Mouse (Mus musculus) brain, adult 2 months (tissue): ENCODE data around the gene Zfp846.
"Not testable (repeated sequence)": the region's sequence is repeated elsewhere in the genome, so short reads cannot be mapped to it uniquely, and the experiment has no call there.

Source experiments
- DNase-seq: peaks from one replicate; pipeline ENCODE4 v3.0.0; 2011; ENCODE audit warnings: low read depth, low spot score

Gene Zfp846

DNA sequence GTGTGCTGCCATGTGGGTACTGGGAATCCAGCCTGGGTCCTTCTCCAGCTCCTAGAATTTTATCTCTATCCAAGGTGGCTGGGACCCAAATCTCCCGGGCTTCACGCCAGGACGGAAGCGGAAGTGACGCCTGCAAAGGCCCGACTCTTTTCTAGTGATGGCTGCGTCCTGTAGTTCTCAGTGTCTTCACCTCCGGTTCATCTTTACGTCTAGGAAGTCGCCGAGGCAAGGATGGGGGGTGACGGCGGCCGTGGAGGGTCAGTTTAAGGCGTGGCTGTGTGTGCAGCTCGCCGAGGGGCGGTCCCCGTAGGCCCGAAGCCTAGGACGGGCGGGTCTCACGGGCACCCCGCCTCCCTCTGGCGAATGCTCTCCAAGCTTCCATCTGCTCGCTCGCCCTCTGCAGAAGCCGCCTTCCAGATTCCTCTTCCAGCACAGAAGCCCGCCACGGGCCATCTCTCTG, at the start of gene Zfp846:
Zfp846 (plus strand) TSS at position 117 of the 460 bp plus-strand sequence.
- peak; percentile 100 for DNase-seq

DNA sequence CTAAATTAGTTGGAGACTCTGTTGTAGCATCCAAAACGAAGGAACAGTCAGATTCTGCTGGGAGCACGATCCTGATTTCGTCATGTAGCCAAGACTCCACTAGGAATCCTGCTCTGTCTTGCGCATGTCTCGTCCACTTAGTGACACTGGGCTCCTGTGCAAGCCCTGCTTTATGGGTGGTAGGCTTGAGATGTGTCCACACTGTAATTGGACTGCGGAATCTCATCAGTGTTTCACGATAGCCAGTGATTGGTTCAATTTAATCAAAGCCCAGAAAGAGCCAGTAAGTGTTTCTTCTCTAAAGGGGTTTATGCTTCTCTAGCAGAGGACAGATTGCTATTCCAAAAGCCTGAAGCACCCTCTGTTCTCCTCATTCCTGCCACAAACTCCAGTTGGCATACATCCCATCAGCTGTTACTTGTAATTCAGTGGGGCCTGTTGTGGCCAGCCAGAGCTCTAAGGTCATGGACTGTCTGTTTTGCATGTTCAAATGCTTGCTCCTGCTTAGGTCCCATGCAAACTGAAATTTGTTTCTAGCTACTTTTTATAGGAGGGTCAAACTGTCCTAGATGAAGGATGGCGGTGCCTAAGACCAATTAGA, 46.7 kb upstream of the Zfp846 start:
- DNase-seq, result peak; percentile 59

DNA sequence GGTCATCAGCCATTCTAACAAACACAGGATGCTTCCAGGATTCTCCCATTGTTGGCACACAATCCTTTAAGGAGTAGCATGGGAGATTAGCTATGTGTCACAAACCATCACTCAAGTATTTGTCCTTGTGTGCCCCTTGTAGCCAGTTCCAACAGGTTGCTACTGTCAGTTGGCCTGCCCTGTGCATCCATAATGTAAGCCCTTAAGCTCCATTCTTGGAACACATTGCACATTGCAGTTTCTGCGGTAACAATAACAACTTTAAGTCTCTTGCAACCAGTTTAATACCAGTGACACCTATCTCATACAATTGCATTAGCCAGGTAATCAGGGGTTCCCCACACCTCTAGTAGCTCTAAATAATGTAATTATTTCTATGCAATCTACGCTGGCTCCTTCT, 44.5 kb upstream of the Zfp846 start:
- DNase-seq, result no peak

DNA sequence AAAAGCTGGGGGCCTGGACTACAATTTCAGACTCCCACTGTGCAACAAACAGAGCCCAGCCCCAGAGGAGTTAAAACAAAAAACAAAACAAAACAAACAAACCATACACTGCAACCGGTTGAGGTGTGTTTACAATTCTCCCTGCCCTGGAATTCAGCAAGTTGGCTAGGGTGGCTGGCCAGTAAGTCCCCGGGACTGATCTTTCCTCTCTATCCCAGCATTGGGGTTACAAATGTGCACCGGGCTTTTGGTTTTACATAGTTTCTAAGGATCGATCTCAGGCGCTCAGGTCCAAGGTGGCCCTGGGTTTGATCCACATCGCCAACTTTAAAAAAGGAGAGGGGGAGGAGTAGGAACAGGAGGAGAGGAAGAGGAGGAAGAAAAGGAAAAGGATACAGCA, 37.6 kb upstream of the Zfp846 start:
- DNase-seq, result no peak

DNA sequence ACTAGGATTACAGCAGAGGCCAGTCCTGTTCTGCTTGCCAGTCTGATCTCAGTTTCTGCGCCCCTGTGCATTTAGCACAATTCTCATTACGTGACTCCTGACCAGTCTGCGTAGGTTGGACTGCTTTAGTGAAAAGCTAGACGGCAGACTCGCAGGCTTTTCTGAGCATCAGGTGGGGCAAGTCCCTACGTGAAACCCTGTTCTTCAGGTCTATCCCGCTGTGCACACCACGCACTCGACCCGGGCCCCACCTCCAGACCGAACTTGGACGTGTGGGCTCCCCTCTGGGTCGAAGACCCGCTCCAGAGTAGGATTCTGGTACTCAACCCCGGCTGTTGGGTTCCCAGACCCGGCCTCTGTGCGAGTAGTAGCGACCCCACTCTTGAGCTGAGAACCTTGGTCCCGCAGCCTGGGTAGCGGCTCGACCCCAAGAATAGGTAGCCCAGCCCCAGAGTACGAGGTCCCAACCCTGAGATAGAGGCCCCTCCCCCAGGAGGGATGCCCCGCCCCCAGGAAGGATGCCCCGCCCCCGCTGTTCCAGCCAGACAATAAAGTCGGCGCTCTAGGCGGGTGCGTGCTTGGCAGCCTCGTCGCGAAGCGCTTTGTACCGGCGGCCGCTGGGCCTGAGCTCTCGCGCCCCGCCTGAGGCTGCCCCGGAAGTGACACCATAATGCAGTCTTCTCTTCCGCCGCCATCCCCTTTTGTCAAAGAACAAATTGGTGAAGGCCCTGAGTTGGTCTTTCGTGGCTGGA, 36.8 kb upstream of the Zfp846 start:
- DNase-seq, result peak; percentile 89

DNA sequence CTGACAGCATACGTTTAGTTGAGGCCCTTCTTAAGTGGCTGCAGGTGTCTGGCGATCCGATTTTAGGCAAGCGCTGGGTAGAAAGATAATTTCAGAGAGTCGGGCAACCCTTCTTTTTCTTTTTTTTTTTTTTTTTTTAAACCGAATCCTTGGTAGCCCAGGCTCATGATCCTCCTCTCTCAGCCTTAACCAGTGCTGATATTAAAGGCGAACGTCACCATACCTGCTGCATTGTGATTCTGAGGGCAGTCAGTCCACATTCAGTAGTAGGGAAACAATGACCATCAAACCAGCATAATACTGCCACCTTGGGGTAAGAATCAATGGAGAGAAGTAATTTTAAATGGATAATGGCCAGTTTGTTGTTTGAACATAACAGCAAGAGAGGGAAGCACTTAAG, 35.9 kb upstream of the Zfp846 start:
- DNase-seq, result peak; percentile 79

DNA sequence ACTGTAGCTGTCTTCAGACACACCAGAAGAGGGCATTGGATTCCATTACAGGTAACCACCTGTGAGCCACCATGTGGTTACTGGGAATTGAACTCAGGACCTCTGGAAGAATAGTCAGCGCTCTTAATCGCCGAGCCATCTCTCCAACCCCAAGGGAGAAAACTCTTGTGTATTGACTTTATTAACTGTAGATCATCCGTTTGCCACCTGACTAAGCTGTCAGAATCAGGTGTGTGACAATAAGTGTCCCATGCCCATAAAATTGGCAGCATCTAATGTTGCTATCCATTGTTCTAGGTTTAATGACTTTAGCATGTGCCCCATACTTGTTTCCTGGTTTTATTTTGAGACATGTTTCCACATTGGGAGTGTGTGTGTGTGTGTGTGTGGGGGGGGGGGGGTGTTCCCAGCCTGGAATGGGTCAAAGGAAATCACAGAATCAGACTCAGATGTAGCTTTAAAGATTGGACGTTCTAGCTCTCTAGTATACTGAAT, 29.3 kb upstream of the Zfp846 start:
- no peak for DNase-seq

DNA sequence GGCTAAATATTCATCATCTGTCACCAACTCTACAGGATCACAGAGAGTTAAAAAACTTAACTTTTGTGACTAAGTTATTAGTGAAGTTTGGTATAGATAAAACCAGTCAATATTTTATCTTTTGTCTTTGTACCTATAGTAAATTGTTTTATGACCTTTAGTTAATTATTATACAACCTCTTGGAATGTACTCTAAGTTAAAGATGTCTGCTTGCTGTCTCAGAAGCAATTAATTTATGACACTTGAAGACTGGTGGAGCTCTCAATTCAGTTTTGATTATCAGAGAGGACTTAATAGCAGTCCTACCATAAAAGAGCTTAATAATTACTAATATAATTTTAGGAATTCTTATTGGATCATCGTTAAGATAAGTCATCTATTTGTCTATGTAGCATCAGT, 28.4 kb upstream of the Zfp846 start:
- DNase-seq, result no peak

DNA sequence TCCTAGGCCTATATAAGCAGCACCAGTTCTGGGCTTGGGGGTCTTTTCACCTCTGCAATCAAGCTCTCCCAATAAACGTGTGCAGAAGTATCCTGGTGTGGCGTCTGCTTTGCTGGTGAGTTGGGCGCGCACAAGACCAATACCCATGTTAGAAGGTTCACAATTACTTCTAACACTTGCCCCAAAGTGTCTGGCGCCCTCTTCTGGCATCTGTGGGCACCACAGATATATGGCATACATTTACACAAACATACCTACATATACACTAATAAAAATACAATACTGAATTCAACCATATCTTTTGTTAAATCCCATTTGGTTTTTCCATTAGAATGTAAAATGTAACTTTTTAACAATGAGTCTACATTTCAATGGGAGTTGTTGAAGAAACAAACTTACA, 18.9 kb upstream of the Zfp846 start:
- DNase-seq, result no peak

DNA sequence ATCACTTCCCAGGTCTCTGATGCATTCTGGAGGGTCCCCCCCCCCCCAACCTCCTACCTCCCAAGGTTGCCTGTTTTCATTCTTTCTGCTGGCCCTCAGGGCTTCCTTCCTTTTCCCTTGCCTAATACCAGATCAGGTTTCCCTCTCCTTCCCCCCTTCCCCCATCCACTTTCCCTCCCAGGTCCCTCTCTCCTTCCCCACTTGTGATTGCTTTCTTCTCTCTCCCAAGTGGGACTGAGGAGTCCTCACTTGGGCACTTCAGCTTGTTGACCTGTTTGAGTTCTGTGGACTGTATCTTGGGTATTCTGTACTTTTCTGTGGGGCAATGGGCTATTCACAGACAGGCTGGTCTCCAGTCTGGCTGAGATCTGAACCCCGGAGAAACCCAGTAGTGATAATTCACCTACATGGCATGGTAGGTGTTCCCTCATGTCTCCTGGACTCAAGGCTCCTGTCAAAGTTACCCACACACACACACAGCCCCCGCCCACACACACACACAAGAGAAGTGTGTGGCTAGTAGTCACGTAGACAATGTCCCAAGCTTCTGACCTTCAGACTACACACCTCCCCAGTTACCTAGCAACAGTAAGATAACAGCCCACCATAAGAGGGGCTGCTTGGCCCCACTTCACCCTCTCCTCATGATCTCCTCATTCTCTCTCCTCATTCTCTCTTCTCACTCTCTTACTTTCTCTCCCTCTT, 15.6 kb upstream of the Zfp846 start:
- not testable (repeated sequence) for DNase-seq

DNA sequence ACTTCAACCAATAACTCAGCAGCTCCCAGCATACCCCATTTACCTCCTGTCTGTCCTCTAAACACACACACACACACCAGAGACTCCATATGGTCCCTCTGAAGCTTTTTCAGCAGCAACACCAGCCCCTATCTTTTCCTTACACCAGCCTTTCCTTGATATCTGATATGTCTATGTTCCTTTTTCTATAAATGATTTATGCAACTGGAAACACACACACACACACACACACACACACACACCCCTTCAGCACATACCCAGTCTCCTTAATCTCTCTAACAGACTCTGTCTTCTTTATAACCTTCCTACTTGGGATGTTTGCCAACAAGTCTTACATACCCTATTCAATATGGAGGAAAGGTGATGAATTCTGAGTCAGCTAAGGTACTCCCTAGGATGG, 10.0 kb upstream of the Zfp846 start:
- no peak for DNase-seq

DNA sequence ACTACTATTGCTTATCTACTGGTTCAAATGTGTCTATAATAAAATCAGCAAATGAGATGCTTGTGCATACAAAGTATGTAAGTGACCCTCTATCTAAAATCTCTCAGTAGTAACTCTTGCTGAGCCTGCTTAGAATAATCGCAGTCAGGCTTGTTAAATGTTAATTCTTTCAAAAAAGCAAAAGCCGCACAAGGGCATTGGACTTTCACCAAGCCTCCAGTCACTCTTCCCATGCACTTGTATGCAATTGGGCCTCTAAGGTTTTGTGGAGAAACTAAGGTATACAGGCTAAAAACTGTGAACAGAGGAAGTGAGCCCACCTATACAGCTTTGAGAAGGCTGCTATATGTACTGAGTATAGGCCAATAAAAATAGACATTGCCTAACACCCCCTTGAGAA, 4.5 kb upstream of the Zfp846 start:
- no peak for DNase-seq

DNA sequence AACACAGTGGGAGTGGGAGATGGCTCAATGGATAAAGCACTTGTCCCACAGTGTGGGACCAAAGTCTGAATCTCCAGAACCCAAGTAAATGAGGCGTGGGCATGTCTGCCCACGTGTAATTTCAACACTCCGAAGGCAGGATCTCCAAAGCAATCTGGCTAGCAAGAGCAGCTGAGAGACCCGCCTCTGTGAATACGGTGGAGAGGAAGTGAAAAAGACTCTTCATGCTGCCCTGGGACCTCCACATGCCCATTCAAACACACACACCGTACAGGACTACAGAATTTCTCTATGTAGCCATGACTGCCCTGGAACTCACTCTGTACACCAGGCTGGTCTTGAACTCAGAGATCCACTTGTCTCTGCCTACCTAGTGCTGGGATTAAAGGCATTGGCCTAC, 20.2 kb downstream of the Zfp846 start:
- DNase-seq, result no peak

DNA sequence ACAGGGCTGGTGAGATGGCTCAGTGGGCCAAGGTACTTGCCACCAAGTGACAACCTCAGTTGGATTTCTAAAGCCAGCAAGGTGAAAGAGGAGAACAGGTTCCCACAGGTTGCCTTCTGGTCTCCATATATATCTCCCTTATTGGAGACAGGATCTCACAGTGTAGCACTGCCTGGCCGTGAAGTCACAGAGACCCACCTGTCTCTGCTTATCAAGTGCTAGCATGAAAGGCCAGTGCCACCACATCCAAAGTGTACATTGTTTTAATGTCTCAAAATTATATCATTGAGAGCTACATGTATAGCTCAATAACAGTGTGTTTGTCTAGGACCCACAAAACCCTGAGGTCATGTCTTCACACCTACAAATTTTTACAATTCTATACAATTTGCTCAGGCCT, 25.2 kb downstream of the Zfp846 start:
- DNase-seq, result no peak

DNA sequence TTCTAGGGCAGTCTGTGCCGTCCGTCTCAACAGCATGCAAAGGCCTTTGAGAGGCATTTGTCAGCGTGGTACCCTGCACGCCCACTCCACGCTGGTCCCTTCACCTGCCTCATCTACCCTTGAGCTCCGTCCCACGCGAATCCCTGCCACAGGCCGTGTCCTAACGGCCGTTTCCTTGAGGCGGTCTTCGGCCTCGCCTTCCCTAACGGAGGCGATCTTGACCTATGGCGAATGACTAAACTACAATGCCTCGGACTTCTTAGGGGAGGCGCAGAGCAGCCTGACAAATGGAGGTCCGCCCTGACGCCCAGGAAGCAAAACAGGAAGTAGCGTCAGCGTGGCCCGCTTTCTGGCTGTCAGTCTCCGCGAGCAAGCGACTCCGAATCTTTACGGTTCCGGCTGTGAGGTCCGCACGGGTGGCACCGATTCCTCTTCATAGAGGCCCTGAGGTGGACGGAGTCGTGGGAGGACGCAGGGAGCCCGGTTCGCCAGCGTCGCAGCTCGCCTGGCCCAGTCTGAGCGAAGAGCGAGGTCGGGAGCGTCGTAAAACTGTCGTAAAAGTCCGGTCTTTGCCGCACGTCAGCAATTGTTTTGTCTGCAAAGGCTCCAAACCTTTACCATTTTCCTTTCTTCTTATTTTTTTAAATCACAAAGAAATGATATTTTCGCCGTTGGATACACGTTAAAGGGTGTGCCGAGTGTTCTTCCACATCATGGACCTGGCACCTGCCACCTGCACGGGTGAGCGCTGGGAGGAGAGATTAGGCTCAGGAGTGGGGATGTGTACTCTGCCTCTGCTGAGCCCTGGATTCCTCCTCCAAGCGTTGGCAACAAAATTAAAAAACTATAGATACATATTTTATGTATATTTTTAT, 26.2 kb downstream of the Zfp846 start:
- peak; percentile 98 for DNase-seq

DNA sequence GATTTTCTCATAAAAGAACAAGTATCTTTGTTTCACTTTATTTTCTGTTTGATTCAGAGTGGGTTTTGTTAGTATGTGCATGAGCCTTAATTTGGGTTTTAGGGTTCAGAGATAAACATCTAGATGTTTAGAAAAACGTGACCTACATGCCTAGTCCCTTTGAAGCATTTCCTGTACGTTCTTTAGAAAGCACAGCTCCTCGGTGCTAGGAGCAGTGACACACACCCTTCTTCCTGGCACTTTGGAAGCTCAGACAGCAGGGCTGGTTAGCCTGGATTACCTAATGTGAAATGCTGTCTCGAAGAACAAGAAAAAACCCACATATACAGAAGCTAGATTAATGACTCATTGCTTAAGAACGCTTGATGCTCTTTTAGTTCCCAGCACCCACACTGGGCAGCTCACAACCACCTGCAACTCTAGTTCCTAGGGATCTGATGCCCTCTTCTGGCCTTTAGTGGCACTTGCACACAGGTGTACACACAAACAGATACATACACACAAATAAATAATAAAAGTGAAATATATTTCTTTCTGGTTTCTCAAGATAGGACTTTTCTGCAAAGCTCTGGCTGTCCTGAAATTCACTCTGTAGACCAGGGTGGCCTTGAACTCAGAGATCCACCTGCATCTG, 28.9 kb downstream of the Zfp846 start:
- no peak for DNase-seq

DNA sequence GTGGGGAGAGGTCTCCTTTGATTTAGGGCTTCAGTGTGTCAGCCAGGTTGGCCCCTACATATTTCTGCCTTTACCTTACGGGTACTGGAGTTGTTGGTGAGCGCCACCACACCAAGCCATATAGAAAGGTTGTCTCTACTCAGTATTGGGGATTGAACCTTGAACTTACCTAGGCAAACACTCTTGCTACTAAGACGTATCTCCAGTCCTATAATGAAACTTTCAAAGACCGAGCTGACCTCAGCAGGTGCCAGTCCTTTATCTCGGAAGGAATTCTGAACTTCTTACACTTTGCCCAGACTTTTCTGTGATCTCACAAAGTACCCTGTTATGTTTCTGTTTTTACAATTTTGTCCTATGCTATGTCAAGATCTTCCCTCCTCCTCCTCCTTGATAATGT, 30.9 kb downstream of the Zfp846 start:
- DNase-seq, result no peak

DNA sequence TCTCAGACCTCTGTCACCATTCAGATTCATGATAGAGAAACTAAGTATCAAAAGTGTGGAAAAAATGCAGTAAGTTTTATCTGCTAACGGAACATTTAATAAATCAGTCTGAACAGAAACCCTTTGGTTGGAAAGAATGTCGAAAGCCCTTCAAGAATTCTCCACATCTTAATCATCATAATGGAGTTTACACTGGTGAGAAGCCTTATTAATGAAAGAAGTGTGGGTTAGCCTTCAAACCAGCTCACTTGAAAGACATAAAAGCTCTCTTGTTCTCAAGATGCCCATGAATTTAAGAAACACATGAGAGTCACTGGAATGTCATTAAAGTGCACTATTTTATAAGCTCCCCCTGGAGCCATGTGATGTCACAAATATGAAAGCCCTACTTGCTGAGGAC, 35.6 kb downstream of the Zfp846 start:
- no peak for DNase-seq

DNA sequence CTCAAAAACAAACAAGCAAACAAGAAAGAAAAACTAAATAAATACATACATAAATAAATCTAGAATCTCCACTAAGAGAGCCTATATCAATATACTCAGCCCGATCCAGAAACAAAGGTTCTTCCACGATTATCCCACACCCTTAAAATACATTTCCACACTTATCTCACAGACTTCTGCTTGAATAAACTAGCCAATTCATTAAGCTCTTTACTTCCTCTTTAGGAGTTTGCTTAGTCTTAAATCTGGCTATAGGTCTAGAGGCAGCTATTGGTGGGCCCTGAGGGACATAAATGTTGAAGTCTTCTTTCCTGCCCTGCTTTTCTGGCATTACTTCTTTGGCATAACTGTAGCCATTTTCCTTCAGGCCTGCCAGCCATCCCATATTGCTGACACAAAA, 50.2 kb downstream of the Zfp846 start:
- no peak for DNase-seq

DNA sequence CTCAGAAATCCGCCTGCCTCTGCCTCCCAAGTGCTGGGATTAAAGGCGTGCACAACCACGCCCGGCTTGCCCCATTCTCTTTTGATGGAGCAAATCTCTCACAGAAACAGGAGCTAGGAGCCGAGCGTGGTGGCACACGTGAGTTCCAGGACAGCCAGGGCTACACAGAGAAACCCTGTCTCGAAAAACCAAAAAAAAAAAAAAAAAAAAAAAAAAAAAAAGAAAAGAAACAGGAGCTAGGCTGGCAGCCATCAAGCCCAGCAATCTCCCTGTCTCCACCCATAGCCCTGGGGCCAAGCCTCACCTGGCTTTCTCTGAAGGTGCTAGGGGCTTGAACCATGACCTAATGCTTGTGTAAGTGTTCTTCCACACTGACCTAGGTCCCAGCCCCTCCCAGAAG, 54.6 kb downstream of the Zfp846 start:
- not testable (repeated sequence) for DNase-seq

DNA sequence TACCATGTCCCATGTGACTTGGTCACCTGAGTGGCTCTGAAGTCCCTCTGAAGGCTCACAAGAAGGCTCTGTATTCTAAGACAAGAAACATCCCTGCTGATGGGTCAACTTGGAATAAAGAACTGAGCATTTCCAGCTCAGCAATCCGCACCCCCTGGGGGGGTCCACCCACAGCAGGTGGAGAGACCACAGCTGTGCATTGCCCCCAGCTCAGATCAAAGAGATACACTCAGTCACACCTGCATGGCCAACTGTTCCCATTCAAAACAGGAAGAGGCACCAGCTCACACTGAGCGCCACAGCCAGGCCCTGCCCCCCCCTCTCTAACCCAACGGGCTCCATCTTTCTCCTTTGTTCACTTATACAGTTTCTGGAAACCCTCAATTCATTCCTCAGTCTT, 55.2 kb downstream of the Zfp846 start:
- DNase-seq, result no peak
